Mouse (Mus musculus) WW6 (cell line): ENCODE data around the gene Car4.

Experiments
- DNase-seq: peaks from one replicate; pipeline ENCODE4 v3.0.0-alpha.2; 2013; ENCODE audit warnings: low read depth, low spot score

Car4 gene

GRCm38 (mm10) chr11:85003566-85003965 is 46.0 kb downstream of the Car4 start:
- no peak for DNase-seq

DNA sequence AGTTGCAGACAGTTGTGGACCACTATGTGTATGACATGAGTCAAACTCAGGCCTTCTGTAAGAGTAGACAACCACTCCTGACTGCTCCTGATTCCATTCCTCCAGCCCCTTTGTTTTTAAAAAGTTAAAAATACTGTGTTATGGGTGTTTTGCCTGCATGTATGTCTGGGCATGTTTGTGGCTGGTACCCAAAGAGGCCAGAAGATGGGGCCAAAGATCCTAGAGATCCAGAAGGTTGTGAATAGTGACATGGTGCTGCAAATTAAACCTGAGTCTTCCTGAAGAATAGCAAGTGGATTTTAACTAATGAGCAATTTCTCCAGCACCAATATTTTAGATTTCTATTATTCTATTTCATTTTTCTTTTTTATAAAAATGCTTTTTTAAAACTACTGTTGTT is 55.5 kb downstream of the Car4 start:
- DNase-seq, result no peak
